Mouse (Mus musculus): ENCODE measurements at regions not wholly inside any gene's neighbourhood (a gene's known extent, or its start where the extent isn't known, plus 50 kb on each side); places are given as distances from the start of the nearest gene placed in this dataset.

- peak; percentile 52 for DNase-seq
These were observed 85.2 kb upstream of the Bach2 start for GRCm38 (mm10) chr4:32153356-32153755.

- no peak for DNase-seq
These were observed 81.6 kb upstream of the Bach2 start for GRCm38 (mm10) chr4:32156965-32157364.

DNA sequence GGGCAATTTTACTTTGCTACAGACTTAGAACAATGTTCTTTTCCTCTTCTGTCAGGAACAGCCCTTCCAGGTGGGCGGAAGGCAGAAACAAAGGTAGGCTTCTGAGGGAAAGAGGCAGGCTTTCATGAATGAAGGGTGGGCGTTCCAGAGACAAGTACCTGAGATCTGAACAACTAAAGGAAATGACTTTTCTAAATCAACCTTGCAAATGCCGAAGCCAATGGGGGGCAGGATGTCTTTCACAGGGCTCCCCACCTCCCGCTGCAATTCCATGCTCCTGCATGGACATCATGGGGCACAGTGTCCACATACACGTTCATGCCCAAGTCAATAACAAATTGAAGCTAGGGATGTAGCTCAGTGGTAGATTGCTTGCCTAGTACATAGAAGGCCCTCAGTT lies 80.2 kb upstream of the Bach2 start:
- DNase-seq, result no peak

- DNase-seq, result no peak
These were observed 79.7 kb upstream of the Bach2 start for GRCm38 (mm10) chr4:32158886-32159285.

DNA sequence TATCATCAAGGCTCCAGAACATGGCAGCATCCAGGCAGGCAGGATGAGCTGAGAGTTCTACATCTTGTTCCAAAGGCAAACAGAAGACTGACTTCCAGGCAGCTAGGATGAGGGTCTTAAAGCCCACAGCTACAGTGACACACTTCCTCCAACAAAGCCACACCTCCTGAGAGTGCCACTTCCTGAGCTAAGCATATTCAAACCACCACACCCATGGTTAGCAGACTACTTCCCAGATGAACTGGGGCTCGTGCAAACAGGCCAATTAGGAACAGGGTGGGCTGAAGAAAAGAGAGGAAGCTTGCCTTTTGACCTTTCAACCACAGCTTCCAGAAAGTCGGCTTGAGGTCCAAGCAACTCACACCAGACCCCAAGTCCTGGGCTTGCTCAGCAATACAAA lies 77.8 kb upstream of the Bach2 start:
- DNase-seq, result no peak

GRCm38 (mm10) chr4:32161871-32162656 lies 76.5 kb upstream of the Bach2 start:
- DNase-seq, result no peak

DNA sequence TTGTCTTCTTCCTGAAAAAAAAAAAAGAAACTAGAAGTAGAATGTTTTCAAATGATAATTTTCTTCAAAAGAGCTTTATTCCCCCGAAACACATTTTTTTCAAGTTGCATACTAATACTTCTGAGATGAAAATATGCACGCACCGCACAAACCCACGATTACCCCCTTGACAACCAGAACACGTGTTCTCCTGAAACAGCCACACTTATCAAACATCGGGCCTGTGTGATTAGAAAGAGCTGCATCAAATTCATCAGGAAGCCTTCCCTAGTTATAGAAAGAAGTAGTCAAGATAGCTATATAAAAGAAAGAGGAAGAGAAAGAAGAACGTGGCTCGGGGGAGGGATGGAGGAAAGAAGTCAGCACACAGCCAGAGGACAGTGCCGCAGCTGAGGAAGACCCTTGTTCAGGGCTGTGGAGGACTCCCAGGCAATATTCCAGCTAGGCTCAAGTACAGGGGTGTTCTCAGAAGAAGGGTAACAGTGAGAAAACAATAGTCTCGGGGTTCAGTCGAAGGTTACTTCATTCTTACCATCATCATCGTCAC lies 75.8 kb upstream of the Bach2 start:
- DNase-seq, result no peak

- no peak for DNase-seq
These were observed 74.4 kb upstream of the Bach2 start for GRCm38 (mm10) chr4:32164081-32164641.

- DNase-seq, result no peak
These were observed 73.8 kb upstream of the Bach2 start for GRCm38 (mm10) chr4:32164736-32165241.

GRCm38 (mm10) chr4:32165918-32166528 lies 72.6 kb upstream of the Bach2 start:
- DNase-seq, result no peak

DNA sequence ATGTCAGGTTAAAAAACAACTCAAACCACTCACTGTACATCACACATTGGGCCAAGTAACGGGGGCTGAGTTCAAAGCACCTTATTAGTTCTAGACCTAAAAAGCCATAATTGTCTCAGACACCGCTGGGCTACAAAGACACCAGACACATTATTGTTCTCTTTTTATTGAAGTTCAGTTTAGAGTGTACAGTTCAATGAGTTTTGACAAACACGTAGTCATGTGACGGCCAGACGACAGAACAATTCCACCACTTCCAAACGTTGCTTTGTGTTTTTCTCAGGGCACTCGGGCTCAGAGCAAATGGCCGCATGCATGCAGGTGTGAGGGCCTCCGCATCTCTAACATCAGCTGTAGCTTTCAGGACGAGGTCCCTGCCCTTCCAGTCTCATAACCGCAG lies 71.5 kb upstream of the Bach2 start:
- no peak for DNase-seq

DNA sequence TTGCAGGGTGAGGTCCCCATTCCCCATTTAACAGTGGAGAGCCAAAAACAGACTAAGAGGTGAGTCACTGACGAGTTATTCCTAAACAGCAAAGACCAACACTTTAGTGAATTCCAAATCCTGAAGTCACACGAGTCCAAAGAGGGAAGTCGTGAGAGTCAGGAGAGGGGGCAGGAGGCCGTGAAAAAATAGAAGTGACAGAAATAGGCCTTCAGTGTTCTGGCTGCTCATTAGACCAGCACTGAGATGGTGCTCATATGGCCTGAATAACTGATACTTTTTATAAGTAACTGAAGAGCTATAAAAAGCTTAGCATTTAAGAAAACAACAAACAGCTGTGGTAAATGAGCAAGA lies 68.5 kb upstream of the Bach2 start:
- no peak for DNase-seq

DNA sequence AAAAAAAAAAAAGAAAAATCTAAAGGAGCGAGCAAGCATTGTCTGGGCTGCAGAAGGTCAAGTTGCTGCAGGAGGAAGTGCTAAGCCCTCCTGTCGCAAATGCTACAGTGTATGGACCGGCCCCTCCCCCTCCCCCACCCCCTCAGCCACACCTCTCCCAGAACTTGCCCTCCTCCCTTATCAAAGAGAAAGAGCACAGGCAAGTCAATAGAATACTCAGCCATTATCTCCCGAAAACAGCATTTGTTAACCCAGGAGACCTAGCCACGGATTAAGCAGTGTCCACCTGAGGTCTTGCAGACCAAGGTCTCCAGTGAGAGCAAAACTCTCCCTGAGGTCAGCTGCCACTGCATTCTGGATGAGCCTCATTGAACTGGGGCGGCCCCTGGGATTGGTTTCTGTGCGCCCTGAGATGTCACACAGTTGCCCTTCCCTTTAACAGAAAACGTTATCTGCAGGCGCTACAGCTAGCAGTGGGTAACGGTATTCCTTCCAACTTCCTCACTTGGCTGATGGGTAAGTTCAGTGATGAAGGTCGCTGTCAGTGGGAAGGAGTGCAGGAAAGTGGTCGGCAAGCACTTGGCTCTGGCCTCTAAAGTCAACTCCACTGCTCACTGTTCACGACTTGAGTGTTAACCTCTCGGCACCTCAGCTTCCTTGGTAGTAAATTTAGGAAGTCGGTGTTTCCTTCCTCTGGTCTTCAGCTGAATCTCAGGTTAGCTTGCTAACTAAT lies 68.0 kb upstream of the Bach2 start:
- DNase-seq, result no peak

DNA sequence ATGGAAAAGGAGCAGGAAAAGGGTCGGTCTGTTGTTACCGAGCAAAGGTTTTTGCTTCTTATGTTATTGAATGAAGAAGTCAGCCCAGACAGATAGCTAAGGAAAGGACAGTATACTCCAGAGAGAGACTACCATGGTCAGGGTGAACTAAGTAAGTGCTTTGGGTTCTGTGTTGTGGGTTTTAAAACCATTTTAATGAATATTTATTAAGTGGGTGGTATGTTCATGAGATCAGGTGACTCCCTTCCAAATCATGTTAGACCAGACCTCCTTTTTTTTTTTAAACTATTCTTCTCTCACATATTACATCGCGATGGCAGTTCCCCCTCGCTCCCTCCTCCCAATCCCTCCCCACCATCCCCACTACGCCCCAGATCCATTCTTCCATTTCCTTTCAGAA lies 67.3 kb upstream of the Bach2 start:
- DNase-seq, result no peak

GRCm38 (mm10) chr4:32172992-32173391 lies 65.6 kb upstream of the Bach2 start:
- no peak for DNase-seq

GRCm38 (mm10) chr4:32174771-32175170 lies 63.8 kb upstream of the Bach2 start:
- DNase-seq, result no peak

DNA sequence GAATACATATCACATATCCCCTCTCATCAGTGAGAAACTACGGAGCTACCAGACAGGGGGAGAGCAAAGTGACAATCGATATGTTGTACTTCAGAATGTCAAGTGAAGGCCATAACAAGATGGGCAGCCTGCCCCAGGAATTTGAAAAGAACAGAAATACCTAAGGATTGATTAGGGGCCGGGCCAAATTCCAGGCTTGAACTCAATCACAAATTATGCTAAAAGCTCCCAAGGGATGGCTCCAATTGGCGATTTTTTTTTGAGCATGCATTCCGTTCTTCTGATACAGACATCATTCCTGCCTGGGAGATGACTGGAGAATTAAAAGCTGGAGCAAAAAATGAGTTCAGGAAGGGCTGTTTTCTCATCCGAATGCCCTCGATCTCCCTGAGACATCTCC lies 63.4 kb upstream of the Bach2 start:
- no peak for DNase-seq

- no peak for DNase-seq
These were observed 62.7 kb upstream of the Bach2 start for GRCm38 (mm10) chr4:32175853-32176448.

GRCm38 (mm10) chr4:32176449-32177135 lies 62.0 kb upstream of the Bach2 start:
- no peak for DNase-seq

- DNase-seq, result no peak
These were observed 60.5 kb upstream of the Bach2 start for GRCm38 (mm10) chr4:32177933-32178639.

DNA sequence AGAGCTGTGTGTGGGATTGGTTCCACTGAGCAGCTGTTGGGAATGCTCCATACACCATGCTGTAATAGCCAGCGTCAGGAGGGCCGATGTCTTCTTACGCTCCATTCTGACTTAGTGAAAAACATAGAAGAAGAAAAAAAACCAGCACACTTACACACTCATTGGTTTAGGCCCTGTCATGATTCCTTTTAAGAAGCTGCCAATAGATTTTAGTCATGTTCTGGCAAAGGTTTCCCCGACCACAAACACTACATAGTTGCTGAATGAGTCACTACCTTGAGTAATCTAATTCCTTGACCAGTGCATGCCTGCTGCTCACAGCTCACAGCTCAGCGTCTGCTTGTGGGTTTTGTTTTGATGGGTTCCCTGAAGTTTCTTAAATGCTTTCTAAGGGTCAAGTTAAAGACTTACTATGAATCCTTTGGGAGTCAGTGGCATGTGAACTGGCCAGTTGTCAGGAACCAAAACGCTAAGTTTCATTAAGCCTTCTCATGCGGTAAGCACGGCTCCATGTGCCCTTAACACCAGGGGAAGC lies 58.8 kb upstream of the Bach2 start:
- DNase-seq, result peak; percentile 69
